Mouse (Mus musculus) ovary, adult 18-20 months (tissue): Measurements from ENCODE around the gene Igsf11.

Source experiments
- DNase-seq: peaks from one replicate; pipeline ENCODE4 v3.0.0; 2022; ENCODE audit warnings: low spot score, mixed read lengths

Gene Igsf11

DNA sequence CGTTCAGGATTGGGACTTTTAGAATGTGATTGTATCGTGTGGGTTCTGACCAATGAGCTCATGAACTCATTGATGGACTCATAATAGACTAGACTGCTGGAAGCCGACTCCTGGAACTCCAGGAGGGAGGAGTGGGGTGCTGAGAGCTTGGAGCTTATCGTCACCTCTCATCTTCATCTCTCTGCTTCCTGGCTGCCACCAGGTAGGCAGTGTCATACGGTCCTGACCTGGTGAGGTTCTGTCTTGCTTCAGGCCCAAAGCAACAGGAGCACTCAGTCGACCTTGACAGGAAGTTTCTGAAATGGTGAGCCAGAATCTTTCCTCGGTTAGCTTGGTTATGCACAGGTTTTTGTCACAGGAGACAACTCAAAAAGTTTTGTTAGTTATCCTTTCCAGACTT, at the start of gene Igsf11:
TSS of gene Igsf11 (plus strand) at position 301 of the 400 bp plus-strand sequence.
- no peak for DNase-seq

DNA sequence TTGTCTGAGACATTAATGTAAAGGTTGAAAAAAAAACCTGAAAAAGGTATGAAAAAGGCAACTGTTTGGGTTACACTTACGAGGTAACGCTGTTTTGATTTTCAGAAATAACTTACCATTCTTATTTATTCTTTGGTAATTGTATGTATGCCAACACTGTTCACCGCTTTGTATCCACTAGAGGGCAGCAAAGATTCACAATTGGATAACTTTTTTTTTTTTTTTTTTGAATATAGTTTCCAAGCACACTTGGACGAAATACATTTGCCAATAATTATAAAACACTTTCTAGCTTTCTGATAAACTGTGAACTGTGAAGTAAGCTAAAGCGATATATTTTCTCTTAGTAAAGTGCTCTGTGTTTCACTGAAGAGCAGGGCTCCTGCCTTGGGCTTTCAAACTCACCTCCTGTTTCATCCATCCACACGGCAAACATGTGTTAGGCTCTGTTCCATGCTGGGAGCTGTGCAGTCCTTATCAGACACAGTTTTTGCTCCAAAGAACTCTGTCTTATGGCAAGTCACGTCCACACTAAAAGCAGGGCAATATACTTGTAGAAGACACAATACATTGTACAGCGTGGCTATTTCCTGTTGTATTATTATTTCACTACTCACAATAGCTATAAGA, 34.2 kb upstream of the Igsf11 start:
- DNase-seq: no peak

DNA sequence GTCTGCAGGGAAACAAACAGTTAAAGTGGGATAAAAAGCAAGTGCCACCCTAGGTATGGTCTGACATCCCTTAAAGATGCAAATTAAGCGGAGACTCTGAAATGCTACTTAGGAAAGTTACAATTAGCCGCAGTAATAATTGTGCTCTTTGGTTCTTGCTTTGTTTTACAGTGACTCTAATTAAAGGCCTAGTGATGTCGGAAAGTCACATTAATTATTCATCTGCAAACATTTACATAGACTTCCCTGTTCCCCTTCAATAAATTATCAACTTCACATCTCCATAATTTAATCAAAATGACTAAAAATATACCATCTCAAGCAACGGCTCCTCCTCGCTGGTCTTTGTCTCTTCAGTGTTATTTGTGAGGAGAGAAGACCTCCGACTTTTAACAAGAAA, 31.9 kb upstream of the Igsf11 start:
- no peak for DNase-seq

DNA sequence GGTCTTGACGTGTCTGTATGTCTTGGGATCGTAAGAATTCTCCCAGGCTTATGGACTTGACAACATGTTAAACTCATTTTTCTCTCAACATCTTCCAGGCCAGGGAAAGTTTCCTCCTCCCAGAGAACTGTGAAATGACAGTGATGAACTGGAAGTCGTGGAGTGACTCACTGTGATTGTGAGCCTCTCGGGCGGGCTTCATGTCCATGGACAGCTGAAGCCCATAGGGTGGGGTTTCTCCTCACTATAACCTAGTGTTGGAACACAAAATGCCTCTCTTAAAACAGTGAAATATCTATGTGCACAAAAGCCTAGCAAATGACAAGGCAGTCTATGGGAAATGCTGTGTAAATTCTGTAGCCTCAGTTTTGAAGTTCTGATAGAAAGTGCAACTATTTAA, 28.1 kb upstream of the Igsf11 start:
- DNase-seq: no peak

DNA sequence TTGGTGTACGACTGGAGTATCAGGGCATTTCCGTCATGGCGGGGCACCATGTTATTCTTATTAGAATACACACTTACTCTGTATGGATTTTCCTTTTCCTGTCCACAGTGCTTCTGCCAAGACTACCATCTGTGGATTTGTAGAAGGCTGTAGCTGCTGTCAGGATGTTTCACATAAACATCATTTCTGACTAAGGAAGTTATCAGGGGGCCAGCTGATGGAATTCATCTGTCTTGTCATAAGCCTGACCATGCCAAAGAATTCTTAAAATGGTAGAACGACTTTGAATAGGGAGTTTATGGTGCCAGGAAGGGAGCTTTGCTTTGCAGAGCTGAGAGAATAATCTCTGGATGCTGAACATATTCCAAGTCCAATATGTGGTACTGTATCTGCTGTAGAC, 19.2 kb upstream of the Igsf11 start:
- no peak for DNase-seq

DNA sequence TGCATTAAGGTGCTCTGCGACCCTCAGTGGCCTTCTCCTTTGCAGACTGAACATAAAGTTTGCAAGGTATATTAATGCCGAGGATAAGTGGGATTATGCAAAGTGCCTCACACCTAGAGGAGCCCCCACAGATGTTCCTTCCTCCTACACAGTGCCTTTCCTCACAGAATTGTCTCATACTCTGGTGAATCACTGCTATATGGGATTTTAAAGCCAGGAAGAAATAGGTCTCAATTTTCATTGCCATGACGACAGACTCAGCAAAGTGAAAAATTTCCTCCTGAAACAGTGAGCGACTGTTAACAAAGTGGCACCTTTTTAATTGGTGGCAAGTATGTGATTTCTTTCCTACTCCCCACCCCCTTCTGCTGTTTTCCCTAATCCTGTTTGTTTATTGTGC, 18.0 kb upstream of the Igsf11 start:
- DNase-seq: no peak

DNA sequence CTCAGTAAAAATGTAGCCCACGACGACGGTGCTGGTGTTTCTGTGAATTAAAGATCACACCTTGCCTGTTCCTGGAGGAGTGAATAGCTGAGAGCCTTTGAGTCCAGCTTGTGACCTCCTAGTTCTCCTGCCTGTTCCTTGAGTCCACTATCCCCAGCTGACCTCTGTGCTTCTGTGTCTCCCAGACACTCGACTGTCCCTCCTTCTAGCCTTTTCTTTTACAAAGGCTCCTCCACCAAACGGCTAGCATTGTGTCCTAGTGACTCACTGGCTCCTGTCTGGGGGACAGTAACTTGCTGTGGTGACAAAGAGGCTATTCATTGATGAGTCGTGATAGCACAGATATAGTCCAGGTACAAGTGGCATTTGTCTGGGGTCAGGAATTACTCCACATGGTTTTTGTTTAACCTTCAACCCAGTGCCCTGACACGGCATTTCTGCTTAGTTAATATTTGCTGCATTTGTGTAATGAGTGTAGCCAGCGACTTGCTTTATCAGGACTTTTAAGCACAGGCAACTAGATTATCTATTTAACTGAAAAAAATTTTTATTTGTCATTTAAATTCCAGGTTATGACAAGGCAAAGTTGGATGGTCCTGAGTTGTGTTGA, 6.5 kb downstream of the Igsf11 start:
- DNase-seq: no peak

DNA sequence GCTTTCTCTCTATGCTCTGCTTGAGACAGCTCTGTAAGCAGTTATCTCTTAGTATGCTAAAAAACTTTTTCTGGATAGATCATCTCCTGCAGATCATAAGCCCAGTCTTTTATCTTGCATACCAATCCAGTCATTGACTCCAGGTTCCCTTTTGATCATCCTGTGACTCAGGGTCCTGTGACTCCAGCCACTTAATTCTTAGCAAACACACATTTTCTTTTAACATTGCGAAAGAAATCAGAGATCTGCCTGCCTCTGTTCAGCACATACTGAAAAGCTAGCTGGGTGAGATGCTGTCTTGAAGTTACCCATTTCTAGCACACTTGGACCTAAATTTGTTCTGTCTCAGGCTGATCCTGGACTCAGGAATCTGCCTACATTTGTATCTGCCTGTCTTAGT, 7.6 kb downstream of the Igsf11 start:
- no peak for DNase-seq

DNA sequence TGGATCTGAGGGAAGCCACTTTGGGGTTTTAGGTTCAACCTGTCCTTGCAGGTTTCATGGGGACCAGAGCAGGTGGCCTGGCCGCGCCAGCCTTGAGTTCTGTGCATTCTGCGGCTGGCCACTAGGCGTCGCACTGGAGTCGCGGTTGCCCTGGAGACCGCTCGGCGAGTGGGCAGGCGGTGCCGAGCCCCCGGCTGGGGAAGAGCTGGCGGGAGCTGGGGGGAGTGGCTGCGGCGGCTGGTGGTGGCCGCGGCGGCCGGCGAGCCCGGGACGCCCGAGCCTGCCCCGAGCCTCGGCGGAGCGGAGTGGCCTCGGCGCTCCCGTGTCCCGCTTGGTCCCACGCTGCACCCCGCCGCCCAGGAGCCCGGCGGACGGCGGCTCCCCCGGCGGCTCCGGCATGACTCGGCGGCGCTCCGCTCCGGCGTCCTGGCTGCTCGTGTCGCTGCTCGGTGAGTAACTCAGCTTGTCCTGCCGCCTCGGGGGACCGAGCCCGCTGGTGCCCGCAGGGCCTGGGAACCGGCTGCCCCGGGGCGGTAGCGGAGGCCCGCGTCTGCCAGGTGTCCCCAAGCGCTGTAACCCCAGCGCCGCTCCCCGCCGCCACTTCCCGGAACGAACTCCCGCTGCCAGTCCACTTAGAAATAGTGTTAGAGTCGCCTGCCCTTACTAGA, 9.8 kb downstream of the Igsf11 start:
- DNase-seq: peak; percentile 89

DNA sequence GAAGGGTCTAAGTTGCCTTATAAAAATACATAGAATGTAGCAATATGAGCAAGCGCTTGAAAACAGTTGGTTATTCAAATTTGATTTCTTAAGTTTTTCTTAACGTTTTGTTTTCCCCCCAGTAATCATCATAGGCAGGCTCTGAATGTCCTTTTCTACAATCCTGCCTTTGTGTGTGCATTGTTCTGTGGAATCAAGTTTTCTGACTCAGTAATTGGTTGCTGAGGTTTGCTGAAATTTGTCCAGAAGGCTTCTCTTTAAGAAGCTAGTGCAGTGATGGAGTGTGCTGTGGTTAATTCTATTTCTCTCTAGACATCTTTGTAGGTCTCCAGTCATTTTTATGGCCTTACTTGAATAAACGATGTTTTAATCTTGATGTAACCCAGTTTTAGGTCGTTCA, 10.5 kb downstream of the Igsf11 start:
- DNase-seq: no peak

DNA sequence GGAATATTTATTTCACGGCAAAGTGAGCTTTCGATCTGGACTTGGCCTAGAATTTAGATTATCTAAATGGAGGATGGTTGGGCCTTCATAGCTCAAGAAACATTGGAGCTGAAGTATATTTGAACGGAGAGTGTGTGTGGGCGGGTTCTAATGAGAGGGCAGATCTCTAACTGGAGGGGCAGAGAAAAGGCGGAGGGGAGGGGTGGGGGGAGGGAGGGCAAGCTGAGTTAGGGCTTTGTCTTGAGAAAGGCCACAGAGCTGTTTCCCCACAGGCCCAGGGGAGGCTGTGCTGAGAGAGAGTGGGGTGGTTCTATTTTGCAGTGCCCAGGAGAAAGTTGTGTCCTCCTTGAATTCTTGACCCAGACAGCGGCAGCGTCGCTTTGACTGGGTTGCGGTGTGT, 11.7 kb downstream of the Igsf11 start:
- DNase-seq: no peak

DNA sequence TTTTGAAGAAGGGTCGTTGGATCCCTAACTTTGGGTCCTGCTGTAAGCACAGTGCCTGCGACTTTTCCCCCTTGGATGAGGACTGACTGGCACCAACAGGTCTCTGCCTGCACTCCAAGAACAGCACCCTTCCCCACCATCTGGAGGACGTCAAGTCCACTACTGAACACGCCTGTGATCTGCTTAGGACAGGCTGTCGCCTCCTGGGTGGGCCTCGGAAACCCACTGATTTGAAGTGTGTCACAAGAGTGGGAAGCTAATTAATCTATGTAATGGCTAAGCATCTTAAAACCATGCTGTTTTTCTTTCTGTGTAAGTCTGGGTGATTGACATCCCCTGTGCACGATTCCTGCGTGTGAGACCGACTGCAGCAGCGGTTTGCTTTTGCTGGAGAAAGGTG, 13.4 kb downstream of the Igsf11 start:
- DNase-seq: no peak

DNA sequence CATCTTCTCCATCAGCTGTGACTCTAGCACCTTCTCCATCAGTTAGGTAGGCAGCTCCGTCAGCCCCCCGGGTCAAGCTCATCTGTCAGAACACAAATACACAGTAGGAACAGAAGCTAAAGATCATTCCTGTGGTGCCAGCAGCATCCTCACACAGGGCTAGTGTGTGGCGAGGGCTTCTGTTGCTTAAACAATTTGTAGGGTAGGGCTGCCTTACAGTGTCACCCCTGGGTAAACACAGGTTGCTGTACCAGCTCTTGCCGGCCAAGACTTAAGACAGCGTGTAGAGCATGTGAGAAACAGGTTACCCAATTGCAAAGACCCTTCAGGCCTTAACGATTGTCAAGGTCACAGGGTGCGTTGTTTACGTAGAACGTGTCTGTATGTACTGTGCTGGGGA, 15.8 kb downstream of the Igsf11 start:
- no peak for DNase-seq

DNA sequence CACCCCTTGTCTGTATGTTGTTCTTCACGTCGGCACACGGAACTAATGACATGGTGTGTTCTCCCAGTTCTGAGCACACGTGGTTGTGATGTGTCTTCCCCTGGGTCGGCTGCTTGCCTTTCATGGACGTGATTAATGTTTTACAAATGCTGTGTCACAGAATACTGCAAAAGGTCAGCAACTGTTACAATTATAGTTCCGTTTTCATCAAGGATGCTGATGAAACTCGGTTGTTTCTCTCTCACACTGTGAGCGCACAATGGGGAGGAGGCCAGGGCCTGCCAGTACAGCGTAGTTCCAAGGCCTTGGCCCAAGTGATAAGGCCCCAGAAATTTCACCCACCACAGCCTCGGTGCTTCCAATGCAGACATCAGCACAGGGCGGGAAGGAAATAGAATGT, 17.0 kb downstream of the Igsf11 start:
- DNase-seq: peak; percentile 64

DNA sequence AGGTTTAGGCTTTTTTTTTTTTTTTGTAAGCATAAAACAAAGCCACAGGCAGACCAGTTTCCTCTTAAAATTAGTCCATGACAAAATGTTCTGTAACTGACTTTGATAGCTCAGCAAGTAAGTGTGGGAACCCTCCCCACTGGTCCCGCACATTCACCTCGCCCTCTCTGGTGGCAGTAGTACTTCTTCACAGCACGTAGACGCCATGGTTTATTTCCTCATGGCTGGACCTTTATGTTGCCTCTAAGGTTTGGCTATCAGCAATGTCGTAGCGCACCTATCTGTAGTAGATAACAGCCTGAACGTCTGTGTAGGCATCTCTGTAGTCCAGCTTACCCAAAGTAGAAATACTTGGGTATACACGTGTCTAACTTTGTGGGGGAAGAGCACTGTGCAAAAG, 17.6 kb downstream of the Igsf11 start:
- no peak for DNase-seq

DNA sequence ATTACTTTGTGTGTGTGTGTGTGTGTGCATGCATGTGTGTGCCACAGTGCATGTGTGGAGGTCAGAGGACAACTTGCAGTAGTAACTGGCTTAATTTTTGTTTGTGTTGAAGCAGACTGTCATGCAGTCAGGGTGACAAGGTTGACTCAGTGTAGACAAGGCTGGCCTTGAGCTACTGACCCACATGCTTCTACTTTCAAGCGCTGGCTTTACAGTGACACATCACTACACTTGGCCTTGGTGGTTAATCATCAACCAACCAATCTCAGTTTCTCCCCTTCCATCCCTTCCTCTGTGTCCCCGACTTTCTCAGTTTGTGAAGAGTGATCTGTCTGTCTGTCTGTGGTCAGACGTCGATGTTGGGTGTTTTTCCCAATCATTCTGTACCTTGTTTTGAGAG, 23.0 kb downstream of the Igsf11 start:
- DNase-seq: no peak

DNA sequence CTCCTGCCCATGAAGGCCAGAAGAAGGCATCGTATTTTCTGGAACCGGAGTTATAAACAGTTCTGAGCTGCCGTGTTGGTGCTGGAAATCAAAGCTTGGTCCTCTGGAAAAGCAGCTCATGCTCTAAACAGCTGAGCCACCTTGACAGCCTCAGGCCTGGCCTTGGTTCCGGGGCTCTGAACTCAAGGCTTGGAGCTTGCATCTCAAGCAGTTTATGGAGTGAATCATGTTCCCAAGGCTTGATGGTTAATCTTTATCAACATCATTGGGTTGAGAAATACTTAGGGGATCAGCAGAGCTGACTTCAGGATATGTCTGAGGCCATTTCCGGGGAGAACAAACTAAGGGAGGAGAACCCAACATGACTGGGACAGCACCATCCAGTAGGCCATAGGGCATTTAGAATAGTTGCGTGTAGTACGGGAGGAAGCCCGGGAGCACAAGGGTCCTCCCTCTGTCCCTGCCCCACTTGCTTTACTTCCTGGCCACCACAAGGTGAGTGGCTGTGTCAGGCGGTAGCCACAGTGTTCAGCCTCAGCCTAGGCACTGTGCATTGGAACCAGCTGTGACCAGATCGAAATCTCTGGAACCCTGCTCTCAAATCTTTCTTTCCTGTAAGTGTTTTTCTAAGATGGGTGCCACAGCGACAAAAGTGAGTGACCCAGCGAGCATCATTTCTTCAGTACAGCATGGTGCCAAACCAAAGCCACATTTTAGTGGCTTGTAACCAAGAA, 23.7 kb downstream of the Igsf11 start:
- no peak for DNase-seq

DNA sequence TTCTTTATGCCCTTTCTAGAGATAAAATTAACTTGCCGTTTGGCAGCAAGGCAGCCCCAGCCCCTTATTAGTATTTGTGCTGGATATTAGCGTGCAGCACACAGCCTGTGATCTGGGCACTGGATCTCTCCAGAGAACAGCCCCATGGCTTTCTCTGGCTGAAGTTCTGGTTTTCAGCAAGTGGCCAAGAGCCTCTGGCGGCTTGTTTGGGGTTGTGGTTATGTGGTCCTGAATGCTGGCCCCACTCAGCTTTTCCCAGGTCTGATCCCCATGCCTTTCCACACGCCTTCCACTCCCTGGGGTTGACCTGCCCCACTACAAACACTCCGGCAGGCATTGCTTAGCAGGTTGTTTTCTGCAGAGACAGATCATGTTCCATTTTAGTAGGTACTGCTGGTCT, 24.4 kb downstream of the Igsf11 start:
- no peak for DNase-seq

DNA sequence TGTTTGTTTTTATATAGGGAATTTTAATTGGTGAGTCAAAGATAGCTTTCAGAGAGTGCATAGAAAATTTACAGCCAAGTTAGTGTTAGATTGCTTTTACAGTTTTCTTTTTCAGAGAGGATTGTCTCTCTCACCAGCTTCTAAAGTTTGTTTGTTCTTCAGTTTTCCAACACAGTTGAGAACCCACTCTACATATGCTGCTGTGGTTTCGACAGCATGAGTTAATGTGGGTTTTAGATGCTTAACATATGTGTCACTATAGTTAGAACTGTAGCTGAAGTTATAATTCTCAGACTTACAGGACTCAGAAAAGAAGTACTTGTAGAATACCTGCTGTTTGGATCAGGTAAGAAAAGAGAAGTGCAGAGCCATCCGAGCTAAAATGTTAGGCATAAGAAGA, 25.6 kb downstream of the Igsf11 start:
- DNase-seq: no peak

DNA sequence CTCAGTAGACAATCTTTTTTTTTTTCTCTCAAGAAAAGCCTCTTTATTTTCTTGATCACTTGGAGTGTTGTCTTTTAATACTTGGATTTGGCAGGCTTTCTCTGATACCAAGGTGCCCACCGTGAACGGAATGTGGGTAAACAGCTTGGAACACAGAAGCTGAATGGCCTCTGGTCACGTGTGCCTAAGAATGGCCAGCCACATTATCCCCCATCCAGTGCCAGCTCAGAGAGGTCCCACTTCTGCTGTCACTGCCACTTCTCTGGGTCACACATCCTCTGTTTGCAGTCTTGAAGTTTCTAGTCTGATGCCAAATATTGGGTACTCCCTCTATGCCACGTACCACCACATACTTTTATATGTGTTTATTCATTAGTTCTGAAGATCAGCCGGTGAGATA, 28.0 kb downstream of the Igsf11 start:
- no peak for DNase-seq

DNA sequence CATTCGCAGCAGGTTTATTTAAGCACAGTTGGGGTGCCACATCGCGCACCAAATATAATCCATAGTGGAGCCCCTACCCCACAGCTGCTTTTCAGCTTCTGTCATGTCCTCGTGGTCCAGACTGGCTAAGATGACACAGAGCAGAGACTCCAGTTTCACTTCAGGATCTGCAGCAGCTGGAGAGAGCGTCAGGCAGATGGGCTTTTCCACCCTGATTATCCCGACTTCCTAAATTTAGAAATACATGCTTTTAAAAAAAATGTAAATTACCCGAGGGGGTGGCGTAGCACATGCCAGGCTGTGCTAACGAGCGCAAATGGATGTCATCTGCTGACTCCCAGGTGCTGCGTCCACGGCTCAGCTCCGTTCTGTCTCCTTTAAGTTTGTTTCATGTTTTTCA, 32.5 kb downstream of the Igsf11 start:
- no peak for DNase-seq

DNA sequence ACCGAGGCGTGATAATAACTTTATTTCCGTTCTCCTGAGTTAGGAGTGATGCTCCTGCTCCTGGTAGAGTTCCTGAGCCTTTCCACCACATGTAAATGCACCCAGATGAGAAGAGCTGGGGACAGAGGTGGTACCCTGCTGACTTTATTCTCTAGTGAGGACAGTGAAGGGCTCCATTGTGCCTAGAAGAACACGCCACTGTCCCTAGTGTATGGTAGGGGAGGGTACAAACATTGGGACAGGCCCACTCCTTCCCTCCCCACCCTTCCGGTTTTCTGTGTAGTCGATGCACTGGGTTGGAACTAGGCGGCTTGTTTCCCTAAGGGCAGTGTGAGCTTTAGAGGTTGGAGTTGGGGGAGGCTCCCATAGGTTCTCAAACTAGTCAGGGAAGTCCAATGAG, 36.3 kb downstream of the Igsf11 start:
- DNase-seq: no peak

DNA sequence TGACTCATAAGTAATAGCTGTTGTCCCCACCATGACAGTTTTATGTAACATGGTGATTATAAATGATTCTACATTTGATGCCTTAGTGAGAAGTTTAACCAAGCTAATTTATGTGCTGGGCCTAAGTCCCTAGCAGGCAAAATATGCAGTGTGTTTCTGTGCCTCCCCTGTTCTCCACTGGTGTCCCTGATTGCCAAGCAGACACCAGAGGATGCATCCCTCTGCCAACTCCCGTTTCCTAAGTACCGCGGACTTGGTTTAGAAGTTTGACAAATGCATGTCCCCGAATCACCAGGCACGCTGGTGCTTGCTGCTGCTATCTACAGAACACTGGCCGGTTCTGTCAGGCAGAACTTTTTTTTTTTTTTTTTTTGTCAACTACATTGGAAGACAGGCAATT, 39.0 kb downstream of the Igsf11 start:
- DNase-seq: no peak
